Mouse (Mus musculus) liver, postnatal 0 days (tissue): ENCODE data around the gene Best1.

Experiments
- CTCF ChIP-seq: sonication (generic); IDR thresholded peaks from 2 replicates; pipeline ENCODE4 v1.5.1; 2016; ENCODE audit warnings: antibody characterized with exemption, low read depth
- EP300 ChIP-seq: IDR thresholded peaks from 2 replicates; pipeline ENCODE4 v1.6.1; 2016; ENCODE audit warnings: antibody characterized with exemption, low read depth, mild to moderate bottlenecking

- no peak for TF ChIP-seq CTCF
- no peak for TF ChIP-seq EP300
These were observed 17.1 kb downstream of the Best1 start for GRCm38 (mm10) chr19:9984111-9985055.
